Mouse (Mus musculus) brain, adult 2 months (tissue): ENCODE measurements around the gene Wdr46.
A peak's percentile ranks its signal among the peaks of the same experiment; 100 is the strongest.

Experiments used
- DNase-seq: peaks from one replicate; pipeline ENCODE4 v3.0.0; 2011; ENCODE audit warnings: low read depth, low spot score

Wdr46 gene

DNA sequence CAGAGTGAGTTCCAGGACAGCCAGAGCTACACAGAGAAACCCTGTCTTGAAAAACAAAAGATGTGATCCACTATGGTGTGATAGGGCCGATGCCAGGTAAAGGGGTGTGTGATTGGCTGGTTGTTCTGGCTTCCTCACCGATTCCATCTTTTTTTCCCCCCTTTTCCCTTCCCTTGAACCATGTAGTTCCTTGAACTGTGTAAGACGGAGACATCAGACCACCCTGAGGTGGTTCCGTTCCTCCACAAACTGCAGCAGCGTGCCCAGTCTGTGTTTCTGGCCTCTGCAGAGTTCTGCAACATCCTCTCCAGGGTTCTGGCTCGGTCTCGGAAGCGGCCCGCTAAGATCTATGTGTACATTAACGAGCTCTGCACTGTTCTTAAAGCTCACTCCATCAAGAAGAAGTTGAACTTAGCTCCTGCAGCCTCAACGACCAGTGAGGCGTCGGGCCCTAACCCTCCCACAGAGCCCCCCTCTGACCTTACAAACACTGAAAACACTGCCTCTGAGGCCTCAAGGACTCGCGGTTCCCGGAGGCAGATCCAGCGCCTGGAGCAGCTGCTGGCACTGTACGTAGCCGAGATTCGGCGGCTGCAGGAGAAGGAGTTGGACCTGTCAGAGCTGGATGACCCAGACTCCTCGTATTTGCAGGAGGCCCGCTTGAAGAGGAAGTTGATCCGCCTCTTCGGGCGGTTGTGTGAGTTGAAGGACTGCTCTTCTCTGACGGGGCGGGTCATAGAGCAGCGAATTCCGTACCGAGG is 29.2 kb upstream of the Wdr46 start:
- no peak for DNase-seq

- DNase-seq = no peak
These were observed 28.5 kb upstream of the Wdr46 start for GRCm38 (mm10) chr17:33911813-33912414.

DNA sequence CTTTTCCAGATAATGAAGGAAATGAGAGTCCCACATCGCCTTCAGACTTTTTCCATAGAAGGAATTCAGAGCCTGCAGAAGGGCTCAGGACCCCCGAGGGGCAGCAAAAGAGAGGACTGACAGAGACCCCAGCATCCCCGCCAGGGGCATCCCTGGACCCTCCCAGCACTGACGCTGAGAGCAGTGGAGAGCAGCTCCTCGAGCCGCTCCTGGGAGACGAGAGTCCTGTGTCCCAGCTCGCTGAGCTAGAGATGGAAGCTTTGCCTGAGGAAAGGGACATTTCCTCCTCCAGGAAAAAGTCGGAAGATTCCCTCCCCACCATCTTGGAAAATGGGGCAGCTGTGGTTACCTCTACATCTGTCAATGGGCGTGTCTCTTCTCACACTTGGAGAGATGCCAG is 27.2 kb upstream of the Wdr46 start:
- no peak for DNase-seq

GRCm38 (mm10) chr17:33913905-33914304 is 26.6 kb upstream of the Wdr46 start:
- no peak for DNase-seq

GRCm38 (mm10) chr17:33914969-33915391 is 25.5 kb upstream of the Wdr46 start:
- DNase-seq = no peak

DNA sequence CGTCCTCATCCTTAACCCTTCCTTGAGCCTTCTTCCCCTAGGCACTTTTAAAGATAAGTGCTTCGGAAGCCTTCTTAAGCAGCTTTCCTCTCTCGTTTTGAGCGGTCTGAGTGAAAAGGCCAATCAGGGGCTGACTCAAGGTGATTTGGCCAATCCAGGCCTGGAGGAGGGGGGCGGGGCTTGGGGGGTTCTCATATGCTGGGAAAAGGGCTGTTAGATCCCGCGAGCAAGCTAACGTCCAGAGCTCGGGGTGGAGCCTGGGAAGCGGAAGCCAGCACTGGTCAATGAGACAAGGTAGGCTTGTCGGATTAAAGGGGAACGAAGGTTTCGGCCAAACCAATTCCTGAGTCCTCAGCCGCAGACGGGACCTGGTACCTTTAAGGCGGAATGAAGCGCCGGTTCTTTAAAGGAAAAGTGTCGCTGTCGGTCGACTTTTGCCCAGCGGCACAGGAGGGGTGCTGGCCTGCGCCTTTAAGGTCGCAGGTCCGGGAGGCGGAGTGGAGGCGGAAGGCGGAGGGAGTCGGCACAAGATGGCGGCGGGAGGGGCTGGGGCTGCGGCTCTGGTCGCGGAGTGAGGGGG is 24.7 kb upstream of the Wdr46 start, which contains the start of the genes Tapbp and Zbtb22:
Gene Tapbp, plus strand, starts transcription at position 229 of the 580 bp plus-strand sequence.
Gene Zbtb22, plus strand, starts transcription at position 234 of the 580 bp plus-strand sequence.
- peak; percentile 100 for DNase-seq

DNA sequence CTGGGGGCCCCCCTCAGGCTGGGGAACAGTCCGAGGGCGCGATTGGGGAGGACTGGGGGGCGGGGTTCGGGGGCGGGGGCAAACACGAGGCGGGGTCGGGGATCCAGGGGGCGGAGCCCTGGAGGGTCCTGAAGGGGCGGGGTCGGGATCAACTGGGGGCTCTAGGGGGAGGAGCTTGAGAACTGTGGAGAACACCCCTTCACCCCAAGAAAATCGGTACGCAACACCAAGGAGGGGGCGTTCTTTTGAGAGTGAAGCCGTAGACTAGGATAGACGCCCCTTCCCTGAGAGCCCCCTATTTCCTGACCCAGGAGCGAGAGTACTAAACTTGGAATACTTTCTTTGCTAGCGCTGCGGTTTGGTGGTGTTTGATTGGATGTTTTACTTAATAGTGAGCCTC is 24.2 kb upstream of the Wdr46 start:
- no peak for DNase-seq

DNA sequence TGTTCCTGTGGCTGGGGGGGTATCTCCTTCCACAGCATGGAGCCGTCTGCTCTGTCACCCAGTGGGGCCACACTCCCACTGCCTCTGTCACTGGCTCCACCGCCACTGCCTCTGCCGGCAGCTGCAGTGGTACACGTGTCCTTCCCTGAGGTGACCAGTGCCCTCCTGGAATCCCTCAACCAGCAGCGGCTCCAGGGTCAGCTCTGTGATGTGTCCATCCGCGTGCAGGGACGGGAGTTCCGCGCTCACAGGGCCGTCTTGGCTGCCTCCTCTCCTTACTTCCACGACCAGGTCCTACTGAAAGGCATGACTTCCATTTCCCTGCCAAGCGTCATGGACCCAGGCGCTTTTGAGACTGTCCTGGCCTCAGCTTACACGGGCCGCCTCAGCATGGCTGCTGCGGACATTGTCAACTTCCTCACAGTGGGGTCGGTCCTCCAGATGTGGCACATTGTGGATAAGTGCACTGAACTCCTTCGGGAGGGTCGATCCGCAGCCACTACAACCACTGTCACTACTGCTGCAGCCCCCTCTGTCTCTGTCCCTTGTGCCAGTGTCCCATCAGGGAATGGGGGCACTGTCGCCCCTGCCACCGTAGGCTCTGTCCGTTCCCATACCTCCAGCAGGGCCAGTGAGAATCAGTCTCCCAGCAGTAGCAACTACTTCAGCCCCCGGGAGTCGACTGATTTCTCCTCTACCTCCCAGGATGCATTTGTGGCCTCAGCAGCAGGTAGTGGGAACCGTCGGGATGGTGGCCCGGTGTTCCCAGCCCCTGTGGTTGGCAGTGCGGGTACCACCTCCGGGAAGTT is 23.4 kb upstream of the Wdr46 start:
- no peak for DNase-seq

GRCm38 (mm10) chr17:33917656-33918292 is 22.7 kb upstream of the Wdr46 start:
- no peak for DNase-seq

DNA sequence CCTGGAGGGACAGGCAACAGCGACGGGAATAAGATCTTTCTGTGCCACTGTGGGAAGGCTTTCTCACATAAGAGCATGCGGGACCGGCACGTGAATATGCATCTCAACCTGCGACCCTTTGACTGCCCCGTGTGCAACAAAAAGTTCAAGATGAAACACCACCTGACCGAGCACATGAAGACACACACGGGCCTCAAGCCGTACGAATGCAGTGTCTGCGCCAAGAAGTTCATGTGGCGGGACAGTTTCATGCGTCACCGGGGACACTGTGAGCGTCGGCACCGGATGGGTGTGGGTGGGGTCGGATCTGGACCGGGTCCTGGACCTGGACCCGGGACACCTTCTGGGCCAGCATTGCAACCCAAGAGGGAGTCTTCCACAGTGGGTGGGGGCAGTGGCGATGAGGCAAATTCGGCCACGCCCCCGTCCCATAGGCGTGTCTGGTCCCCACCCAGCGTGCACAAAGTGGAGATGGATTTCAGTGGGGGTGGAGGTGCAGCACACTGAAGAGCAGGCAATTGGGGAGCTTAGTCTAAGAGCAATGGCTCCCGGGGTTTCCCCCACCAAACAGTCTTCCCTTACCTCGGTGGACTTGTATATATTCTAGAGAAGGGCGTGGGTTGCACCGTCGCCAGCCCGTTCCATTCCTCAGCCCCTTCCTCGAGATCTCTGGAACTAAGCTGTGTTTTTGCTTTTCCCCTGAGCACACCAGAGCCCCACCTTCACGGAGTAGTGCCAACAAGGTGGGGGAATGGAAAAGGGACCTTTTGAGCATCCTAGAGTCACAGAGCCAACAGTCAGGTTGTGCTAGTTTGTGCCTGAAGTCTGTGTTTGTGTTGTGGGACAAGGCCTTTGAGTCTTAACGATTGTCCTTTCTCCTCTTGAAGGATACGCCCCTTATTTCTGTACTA is 21.9 kb upstream of the Wdr46 start:
- DNase-seq = no peak

- peak; percentile 83 for DNase-seq
These were observed 20.8 kb upstream of the Wdr46 start for GRCm38 (mm10) chr17:33919351-33920281.

DNA sequence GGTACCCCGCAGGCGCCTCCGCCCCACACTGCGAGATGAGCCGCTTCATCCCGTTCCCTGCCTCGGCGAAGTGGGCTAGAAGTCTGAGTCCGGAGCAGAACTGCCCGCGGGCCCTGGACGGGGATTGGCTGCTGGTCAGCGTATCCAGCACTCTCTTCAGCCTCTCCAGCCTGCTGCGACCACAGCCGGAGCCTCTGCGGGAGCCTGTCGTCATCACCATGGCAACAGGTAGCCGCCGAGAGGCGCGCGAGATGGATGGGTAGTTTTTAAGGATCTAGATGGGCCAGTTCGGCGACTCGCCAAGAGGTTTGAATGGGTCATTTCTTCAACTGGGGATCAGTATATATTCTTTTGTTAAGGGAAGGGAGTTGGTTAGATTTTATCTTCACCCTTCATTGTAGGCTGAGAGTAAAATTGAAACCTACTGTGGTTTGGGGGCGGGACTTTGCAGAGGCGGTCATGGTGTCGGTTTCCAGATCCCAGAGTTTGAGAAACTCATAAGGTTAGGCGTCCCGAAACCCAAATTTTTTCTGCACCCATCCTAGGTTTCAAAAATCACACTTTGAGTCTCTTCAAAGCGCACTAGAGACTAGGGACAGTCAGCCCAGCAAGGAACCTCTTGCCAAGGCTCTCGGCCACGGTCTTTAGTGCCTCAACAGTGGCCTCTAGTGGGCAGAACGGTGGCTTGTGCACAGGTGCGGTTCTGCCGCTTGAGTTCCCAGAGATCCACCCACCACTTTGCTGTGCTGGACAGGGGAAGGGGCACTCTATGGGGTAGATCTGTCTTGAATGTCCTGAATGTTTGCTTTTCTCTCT is 20.0 kb upstream of the Wdr46 start:
- peak; percentile 92 for DNase-seq

- no peak for DNase-seq
These were observed 19.1 kb upstream of the Wdr46 start for GRCm38 (mm10) chr17:33921361-33921760.

GRCm38 (mm10) chr17:33924577-33925283 is 15.7 kb upstream of the Wdr46 start:
- DNase-seq = peak; percentile 41

GRCm38 (mm10) chr17:33925406-33926116 is 14.9 kb upstream of the Wdr46 start:
- DNase-seq = no peak

GRCm38 (mm10) chr17:33926207-33926932 is 14.1 kb upstream of the Wdr46 start:
- DNase-seq = no peak
